Mouse (Mus musculus) cerebellum, adult 9-11 months (tissue): ENCODE measurements around the gene Edem3.
"Not testable (repeated sequence)": the region's sequence is repeated elsewhere in the genome, so short reads cannot be mapped to it uniquely, and the experiment has no call there.

Experiments
- DNase-seq: peaks from one replicate; pipeline ENCODE4 v3.0.0; 2022

Edem3 gene

DNA sequence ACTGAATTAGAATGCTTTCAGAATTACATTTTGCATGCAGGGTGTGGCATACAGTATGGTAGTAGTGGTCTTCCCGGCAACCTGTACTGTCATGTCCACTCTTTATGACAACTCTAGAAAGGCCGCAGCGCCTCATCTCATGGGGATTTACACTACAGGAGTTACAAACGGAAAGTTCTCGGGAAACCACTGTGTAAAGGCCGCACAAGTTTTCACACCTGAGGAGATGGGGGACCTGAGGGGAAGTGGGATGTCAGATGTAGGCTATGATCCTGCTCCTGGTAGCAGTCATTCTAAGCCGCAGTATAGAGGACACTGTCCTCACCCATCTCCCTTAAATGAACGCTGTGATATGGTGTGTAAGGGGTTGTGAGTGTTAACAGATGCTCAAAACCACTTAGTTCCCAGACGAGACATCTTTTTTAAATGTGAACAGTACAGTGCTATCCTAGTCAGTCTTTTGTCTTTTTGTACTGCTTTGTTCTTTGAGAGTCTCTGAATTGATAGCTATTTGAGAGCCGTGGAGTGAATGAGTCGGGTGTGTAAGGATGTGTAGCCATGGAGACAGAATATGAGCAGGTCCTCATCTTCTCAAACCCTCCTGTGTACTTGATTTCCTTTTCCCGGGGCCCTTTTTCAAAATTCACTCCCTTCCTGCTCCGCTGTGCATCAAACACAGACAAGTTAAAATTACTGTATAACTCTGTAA lies 57.0 kb downstream of the Edem3 start:
- DNase-seq, result no peak

DNA sequence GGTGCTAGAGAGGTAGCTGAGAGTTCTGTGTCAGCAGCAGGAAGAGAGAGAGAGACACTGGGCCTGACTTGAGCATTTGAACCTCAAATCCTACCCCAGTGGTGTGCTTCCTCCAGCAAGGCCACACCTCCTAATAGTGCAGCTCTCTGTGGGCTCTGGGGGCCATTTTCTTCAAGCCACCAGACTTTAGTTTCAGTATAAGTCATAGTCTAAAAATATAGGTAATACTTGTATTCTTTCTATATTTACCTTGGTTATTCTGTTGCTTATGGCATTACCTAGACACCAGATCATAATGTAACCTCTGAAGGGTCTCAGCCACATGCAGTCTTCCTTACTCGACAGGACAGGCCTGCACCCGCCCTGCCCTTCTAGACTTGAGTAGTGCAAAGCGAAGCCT lies 60.9 kb downstream of the Edem3 start:
- DNase-seq, result no peak

DNA sequence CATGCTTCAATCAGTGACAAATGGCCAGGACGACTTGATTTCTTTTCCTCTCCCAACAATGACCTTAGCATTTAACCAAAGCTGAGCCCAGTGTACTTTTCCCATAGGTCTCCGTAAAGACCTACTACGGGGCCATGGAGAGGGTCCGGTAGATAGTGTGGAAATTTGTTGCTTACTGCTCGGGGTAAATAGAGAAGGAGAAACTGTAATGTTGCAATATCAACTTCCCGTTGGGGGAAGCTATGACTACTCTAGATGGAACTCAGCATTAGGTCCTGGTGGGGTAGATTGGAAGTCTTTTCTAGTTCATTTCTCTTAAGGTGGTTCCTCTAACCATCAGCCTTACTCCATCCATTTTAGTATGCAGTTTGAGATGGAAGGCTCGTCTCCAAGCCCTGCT lies 64.0 kb downstream of the Edem3 start:
- no peak for DNase-seq

DNA sequence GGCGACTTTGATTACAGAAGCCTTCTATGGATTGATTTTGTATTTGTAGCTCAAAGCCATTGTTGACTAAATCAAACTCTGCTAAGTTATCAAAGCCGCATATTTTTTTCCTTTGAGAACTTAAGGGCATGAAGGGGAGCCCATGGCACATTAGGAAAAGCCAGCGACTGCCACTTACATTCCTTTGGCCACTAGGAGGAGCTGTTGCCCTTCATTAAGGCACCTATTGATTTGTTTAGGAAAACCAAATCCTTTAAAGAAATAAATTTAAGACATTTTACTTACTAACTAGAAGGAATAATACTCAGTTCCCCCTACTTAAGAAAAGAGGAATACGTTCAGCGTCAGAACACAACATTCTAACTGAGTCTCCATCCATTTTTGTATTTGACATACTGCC lies 65.3 kb downstream of the Edem3 start:
- DNase-seq, result peak; percentile 65

DNA sequence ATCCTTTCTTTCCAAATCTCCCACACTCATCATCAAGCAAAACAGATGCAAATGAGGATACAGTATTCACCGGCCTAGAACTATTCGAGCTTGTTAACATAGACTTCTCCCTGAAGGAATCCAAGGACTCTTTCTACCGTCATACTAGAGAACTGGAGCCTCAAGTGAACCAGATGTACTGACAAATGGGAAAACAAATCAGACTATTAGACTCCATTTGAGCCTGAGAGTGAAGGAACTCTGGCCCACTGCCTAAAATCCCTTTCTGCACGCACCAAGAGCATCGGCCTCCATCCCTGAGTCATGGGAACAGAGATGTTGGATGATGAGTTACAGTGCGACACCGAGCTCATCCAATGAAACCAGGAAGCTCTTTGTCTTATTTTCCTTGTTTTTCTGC lies 69.9 kb downstream of the Edem3 start:
- DNase-seq, result no peak

DNA sequence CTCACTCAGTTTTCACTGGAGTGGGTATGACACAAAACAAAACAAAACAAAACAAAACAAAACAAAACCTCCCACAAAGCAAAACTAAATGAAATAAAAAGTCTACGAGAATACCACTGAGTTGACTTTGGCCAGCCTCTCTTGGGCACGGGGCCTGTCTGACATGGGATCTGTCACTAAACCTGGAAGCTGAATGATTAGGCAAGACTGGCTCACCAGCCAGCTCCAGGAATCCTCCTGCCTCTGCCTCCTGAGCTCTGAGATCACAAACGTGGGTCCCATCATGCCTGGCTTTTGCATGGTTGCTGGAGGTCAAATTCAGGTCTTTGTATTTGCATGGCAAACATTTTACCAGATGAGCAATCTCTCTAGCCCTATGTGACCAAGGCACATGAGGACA lies 76.6 kb downstream of the Edem3 start:
- DNase-seq, result no peak

DNA sequence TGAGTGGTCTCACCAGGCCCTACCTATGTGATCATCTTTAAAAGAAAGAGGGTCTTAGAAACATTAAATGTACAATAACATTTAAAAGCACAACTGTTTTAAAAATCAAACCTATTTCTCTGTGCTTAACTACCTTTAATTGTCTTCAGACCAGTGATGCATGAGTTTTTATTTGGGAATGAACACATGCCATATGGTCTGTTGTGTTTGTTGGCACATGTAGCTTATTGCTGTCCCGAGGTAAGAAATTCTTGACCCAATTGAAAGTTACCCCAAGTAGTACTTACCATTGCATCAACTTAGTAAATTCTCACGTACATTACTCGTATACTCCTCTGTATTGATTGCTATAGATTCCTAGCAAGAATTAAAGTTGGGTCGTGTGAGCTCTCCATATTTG lies 80.1 kb downstream of the Edem3 start:
- DNase-seq, result peak; percentile 66

DNA sequence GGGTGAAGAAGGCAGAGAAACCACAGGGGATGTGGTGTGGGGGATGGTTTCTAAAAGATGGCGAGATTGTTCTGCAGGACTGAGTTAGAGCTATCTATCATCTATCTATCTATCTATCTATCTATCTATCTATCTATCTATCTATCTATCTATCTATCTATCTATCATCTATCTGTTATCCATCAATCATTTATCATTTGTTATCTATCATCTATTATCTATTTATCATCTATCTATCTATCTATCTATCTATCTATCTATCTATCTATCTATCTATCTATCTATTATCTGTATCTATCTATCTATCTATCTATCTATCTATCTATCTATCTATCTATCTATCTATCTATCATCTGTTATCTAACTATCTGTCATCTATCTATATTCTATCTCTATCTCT lies 85.2 kb downstream of the Edem3 start:
- DNase-seq, result not testable (repeated sequence)

DNA sequence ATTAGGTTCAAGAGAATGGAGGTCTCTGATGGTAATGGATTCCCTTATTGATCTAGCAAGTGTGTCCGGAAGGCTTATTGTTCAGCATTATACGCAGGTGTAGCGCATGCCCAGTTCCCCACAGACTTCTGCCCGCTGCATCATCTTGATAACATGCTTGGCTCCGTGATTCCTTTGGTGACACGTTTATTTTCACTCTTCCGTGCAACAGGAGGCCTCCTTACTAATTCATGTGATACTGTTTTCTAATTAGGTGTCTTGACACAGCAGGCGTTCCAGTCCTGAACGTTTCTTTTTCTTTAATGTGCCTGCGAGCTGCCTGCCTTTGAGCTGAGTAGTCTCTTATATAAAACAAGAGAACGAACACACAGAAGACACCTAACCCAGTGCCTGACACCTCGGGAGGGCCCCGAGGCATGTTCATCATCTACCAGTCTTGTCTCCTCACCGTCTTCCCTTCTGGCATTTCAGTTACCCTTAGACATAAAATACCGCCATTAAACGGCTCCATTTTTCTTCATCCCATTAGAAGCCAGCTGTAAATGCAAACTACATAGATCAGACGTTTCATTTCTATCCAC lies 90.2 kb downstream of the Edem3 start:
- DNase-seq, result no peak

DNA sequence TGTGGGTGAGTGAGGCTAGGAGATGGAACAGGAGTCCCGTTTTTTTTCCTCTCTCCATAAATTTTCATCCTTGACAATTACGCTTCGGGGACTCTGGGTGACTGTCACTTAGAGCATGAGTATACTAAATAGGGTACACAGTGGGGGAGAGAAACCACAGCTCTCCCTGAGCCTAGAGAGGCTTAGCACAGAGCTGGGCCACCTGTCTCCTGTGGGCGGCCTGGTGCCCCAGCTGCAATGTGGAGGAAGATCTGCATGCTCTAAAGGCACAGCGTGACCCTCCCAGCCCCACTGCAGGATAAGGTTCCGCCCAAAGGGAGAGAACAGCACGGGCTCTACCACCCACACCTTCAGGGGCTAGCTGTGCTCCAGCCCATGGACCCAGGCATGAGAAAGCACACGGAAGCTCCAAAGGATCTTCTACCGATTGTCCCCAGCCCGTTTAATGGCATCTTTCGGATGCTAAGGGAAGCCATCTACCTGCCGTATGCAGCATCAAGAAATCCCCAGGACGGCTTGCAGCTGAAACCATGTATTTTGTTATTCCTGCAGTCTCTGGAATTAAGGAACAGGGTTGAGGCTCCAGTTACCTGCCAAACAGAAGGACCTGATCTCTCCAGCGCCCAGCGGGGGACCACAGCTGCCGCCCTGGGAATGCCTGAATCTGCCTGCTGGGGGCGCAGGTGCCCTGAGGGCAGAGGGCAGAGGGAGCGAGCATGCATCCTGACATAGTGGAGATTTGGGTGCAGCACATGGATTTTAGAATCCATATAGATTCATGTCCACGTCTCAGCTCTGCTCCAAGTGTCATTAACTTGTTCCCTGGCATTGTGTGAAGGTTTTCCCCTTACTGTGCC lies 91.0 kb downstream of the Edem3 start:
- DNase-seq, result no peak

DNA sequence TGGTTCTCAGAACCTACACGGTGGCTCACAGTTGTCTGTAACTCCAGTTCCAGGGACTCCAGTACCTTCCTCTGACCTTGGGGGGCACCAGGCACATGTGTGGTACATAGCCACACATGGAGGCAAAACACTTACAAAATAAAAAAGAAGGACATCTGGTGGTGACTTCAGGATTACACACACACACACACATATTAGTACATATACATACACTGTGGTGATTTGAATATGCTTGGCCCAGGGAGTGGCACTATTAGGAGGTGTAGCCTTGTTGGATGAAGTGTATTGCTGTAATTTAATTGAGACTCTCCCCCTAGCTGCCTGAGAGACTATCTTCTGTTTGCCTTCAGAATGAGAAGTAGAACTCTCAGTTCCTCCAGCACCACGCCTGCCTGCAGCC lies 93.1 kb downstream of the Edem3 start:
- no peak for DNase-seq

DNA sequence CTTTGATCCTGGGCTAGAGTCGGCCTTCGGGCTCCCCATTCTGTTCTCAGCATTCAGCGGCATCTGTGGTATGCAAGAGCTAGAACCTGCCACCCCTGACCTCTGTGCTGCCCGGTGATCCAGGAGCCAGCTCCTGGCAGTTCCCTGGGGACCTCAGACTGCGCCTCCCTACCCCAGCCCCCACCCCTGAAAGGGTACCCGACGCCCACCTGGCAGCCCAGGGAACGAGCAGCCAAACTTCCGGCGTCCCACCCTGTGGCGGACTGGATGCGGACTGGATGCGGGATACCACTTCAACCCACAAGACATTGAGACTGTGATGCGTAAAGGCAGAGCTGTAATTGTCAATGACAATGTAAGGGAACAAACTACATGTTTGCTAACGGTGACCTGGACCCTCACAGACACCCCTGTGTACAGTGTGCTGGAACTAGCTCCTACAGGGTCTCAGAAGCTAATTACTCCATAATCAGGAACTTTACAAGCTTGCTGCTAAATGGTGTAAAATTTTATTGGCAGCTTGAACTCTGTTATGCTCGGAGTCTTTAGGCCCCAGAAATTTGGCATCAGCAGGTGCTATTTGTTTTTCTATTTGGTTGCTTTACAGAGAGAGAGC lies 94.9 kb downstream of the Edem3 start:
- no peak for DNase-seq

DNA sequence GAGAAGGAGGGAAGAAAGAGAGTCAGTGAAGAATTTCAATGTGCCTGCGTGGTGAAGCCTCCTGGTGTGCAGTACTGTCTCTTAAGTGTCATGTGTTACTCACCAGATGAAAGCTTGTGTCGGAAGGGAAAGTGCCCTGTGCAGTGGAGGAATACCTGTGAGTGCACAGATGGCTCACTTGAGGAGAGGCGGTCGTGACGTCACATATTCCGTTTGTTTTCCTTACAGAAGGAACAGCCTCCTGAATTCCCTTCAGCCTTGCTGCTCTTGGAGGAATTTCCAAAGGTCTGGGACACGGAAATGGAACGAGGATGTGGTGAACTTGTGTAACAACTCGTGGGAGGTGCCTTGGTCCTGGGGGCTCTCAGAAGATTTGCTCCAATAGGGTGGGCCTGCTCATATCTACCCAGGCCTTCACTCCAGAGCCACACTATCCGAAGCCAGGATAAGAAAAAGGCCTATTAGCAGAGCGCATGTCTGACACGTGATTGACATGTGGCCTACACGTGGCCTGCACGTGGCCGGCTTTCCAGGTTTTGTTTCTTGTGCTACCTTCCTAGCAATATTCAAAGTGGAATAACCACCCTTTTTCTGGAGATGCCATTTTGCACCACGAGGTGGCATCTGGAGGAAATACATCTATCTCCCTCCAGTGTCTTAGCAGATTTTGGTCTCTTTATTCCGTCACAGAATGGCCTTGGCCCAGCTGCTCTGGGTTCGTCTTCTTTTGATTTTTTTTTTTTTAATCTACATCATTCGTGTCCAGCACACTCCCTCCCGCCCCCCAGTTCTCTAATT lies 96.1 kb downstream of the Edem3 start:
- DNase-seq, result no peak

DNA sequence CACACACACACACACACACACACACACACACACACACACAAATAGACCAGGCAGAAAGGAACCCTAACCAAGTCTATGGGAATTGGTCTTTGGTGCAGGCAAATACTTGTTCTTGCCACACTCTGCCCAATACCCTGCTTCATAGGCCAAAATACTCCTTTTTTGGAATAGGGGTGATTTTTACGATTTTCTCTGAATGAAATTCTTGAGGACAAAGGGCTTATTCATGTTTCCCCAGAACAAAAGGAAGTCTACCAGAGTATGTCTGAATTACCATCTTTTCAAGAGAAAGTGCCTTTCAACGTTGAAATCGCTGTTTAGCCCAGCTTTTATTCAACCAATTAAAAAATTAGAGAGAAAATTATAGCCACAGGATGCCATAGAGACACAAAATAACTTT lies 96.8 kb downstream of the Edem3 start:
- DNase-seq, result no peak

DNA sequence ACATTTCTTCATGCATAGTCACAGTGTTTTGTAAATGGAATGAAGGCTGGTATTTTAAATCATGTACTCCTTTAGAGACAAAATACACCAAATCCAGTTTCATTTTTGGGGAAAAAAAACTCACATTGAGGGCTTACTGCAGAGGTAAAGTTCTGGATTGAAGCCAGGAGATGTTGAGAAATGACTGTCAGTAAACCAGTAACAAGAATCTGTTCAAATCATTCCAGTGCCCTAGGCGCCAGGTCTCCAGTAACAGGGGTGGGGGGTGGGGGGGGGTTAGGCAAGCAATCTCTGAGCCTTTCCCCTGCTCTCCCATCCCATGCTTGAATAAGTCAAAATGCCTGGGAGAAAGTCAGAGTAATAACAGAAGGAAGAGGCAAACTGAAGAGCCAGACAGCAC lies 100.4 kb downstream of the Edem3 start:
- DNase-seq, result no peak

DNA sequence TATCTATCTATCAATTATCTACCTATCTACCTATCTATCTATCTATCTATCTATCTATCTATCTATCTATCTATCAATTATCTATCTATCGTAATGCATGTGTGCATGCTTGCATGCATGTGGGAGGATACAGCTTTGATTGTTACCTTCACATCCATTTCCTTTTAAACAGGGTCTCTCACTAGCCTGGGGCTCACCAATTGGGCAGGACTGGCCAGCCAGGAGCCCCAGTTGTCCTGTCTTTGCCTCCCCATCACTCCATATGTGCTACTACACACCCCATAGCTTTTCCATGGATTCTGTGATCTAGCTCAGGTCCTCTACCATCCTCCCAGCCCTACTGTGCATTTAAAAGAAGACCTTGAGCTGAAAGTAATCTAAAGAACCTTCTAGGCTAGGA lies 103.3 kb downstream of the Edem3 start:
- DNase-seq, result no peak

DNA sequence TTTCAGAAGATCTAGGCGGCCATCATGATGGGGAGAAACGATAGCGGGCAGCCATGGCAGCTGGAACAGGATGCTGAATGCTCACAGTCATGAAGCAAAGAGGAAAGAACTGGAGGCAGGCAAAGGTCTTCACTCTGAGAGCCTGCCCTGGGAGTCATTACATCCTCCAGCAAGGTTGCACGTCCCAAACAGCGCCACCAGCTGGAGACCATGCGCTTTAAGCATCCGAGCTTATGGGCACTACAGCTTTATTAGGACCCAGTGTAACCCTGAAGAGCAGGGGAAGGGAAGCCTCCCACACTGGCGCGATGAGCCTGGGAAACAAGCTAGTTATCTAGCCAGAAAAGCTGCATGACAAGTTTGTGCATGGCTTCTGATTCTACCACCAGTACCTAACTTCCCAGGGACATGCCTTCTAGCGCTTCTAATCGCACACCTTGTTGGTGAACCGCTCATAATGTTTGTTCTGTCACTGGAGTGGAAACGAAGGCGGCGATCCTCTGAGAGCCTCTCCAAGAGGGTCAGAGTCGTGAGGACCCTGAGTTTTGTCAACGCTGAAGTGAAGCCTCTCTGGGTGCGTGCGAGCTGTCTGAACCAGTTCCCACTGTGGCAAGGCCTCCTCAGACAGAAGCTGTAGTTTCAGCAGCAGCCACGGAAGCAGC lies 106.3 kb downstream of the Edem3 start:
- DNase-seq, result no peak

DNA sequence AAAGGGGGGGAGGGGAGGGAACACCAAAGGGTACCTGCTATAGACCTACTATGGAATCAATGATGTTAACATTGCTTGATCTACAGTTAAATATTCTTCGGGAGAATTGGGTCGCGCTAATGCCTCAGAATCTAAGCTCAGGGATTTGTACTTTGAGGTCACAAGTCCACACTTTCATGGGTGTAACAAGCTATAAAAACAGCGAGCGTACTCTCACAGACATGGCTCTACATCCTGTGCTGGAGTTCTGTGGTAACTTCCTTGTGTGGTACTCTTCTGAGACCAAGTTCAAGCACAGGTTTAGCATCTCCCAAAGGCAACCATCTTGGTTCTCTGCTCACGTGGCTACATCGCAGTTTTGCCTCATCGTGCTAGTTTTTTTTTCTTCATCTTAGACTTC lies 106.9 kb downstream of the Edem3 start:
- no peak for DNase-seq

DNA sequence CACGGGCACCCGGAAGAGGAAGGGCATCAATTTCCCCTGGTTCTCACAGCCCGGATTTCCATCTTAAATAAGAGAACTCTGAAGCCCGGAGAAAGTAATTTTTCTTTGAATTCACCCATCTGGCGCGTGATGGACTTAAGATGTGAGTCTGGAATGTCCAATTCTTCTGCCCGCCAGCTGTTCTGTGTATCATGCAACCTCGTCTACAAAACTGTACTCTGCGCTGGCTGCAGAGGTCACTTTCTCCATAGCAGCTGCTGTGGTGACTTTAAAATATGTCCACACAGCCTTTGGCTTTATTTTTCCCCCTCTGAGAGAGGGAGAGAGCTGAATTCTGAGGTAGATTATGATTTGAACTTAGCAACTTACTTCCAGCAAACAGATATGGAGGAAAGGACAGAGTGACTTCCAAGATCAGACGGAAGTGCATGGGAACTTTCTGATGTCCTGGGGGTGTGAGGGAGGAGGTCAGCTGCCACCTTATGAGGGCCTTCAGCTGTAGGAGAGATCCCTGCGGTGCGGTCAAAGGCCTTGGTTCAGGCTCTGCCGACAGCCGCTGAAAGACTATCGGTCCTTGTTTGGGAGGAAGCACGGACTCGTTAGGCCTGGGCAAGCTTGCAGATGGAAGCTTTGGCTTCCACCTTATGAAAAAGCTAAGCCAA lies 108.1 kb downstream of the Edem3 start:
- DNase-seq, result no peak

DNA sequence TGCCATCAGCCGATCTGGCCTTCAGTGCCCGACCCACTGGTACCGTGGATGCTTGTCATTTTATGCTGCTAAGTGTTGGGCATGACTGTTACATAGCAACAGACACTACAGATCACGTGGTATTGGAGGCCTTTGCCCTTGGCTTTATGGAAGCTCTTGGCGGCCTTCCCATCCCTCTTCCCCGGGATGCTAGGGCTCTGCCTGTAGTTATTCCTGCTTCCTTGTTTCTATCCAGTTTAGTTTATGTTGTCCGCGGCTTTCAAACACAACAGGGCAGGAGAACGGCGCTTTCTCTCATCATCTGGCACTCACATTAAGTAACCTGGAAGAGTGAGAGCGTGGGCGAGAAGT lies 108.6 kb downstream of the Edem3 start:
- DNase-seq, result no peak

DNA sequence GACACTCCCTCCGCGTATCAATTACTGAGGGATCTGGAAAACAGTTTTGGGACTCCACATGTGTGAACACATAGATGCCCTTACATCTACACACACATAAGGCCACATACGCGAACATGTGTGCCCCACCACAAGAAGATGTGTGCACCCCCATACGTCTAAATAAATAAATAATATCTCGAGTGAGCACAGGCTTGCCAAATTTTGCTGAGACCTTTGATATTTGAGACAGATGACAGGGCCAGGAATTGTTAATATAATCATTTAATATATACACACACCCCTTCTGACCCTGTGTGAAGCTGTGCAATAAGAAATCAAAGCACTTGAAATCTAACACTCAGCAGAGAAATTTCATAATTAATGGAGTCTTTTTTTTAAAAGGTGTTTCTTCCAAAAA lies 109.2 kb downstream of the Edem3 start:
- DNase-seq, result no peak
